Mouse (Mus musculus) heart, embryonic 16.5 days (tissue): ENCODE results near the gene Mex3a. TPM values are rescaled to one million over a fixed set of nuclear protein-coding genes. Genes with fewer than 3 reads are reported as not detected.

Experiments
- ATAC-seq: fragments of 200-750 bp; cut with Nextera tagmentation; replicated peaks from 2 replicates; pipeline ENCODE4 v1.8.0; 2017; ENCODE audit warnings: moderate number of reproducible peaks; ENCODE audit not compliant: insufficient read depth, low FRiP score; ENCODE audit errors: extremely low read depth
- H3K27ac ChIP-seq: fragments of 300-500 bp; sonication (generic); 2 replicates; pipeline ENCODE4 v1.5.1; 2014; ENCODE audit warnings: mild to moderate bottlenecking, low read length, control low read depth, moderate library complexity
- H3K27me3 ChIP-seq: fragments of 300-500 bp; sonication (generic); 2 replicates; pipeline ENCODE4 v1.6.1; 2014; ENCODE audit warnings: low read length, mixed read lengths; ENCODE audit not compliant: control insufficient read depth, insufficient read depth
- H3K36me3 ChIP-seq: fragments of 300-500 bp; sonication (generic); 2 replicates; pipeline ENCODE4 v1.6.1; 2014; ENCODE audit not compliant: control insufficient read depth, insufficient read depth
- H3K4me1 ChIP-seq: fragments of 300-500 bp; sonication (generic); 2 replicates; pipeline ENCODE4 v1.6.1; 2014; ENCODE audit warnings: low read length, mixed read lengths; ENCODE audit not compliant: control insufficient read depth, insufficient read depth
- H3K4me2 ChIP-seq: fragments of 300-500 bp; sonication (generic); 2 replicates; pipeline ENCODE4 v1.6.1; 2014; ENCODE audit warnings: low read depth, mild to moderate bottlenecking, control low read depth, low read length
- H3K4me3 ChIP-seq: fragments of 300-500 bp; sonication (generic); 2 replicates; pipeline ENCODE4 v1.5.1; 2014; ENCODE audit warnings: mild to moderate bottlenecking, control low read depth, low read length
- H3K9ac ChIP-seq: fragments of 300-500 bp; sonication (generic); 2 replicates; pipeline ENCODE4 v1.6.1; 2014; ENCODE audit warnings: low read length, control low read depth
- H3K9me3 ChIP-seq: fragments of 300-500 bp; sonication (generic); replicated peaks from 2 replicates; pipeline ENCODE4 v1.6.1; 2016; ENCODE audit warnings: low read length; ENCODE audit not compliant: control insufficient read depth
- WGBS: fragments of 180-500 bp; shearing (Covaris S2); extraction: QIAGEN DNeasy Blood & Tissue Kit; methylation state at CpG from one replicate; pipeline ENCODE4 v1.1.7; 2014; 5-methylcytosine and 5-hydroxymethylcytosine counted together
- polyA plus RNA-seq: library from polyadenylated mRNA; unstranded; fragments of >200 nt; fragmentation: Nextera tagmentation; extraction: Ambion mirVana; gene quantifications from 2 replicates; pipeline ENCODE4 v1.2.1, GENCODE M21; 2015

Gene Mex3a
- 5.3 and 5.7 TPM in 2 replicates for polyA plus RNA-seq

DNA sequence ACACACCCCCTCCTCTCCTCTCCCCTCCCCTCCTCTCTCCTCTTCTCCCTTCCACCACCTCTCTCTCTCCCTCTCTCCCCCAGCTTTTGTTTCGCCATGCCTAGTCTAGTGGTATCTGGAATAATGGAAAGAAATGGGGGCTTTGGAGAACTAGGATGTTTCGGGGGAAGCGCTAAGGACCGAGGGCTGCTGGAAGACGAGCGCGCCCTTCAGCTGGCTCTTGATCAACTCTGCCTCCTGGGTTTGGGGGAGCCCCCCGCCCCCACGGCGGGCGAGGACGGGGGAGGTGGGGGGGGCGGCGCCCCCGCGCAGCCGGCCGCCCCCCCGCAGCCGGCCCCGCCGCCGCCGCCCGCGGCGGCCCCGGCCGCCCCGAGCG lies at the start of gene Mex3a:
Mex3a (plus strand) TSS at position 97 of the 376 bp plus-strand sequence.
- ATAC-seq: no peak
- Histone ChIP-seq H3K27me3 (no peaks in the 10 kb centered on the region), H3K4me2 (peak within 1 kb of the TSS; percentile 81), H3K4me3 (peak within 1 kb of the TSS; percentile 86), H3K9me3 (no peaks in the 10 kb centered on the region), H3K36me3 (peaks cover 6% of the 10 kb centered on the region), H3K4me1 (peaks cover 67% of the 10 kb centered on the region), H3K27ac (peak within 1 kb of the TSS; percentile 95), H3K9ac (peak within 1 kb of the TSS; percentile 91)
- 0% methylated on average over 7 of the region's 31 CpGs for WGBS

- ATAC-seq: no peak
- Histone ChIP-seq H3K4me2 (no peak overlapping the region), H3K36me3 (peaks cover 37% of the 10 kb centered on the region), H3K4me1 (no peaks in the 10 kb centered on the region), H3K9ac (no peak overlapping the region), H3K4me3 (no peak overlapping the region), H3K27me3 (peaks cover 4% of the 10 kb centered on the region; the same call in 1 of the 2 replicates), H3K9me3 (no peaks in the 10 kb centered on the region), H3K27ac (no peak overlapping the region)
- 78% methylated on average over 8 of the region's 8 CpGs for WGBS
Measured at GRCm38 (mm10) chr3:88483141-88483540, 49.1 kb upstream of the Mex3a start.

DNA sequence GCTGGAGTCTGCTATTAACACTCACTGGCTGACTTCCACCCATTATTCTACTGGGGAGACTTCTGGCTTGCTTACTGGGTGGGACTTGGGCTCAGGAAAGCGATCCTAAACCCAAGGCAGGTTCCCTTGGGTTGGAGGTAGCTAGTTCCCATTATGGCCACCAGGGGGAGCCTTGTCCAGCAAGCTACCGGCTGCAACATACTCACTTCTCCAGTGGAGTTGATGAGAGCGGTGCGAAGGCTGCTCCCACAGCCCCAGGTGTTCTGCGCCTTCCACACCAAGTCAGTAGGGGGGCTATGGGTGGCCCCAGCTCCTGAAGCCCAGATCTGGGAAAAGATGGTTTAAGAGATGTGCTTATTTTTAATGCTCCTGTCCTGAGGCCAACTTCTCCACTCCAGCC lies 48.6 kb upstream of the Mex3a start:
- peaks cover 4% of the 10 kb centered on the region for H3K4me1 ChIP-seq
- H3K27me3 ChIP-seq: peaks cover 4% of the 10 kb centered on the region; the same call in 1 of the 2 replicates
- peaks cover 37% of the 10 kb centered on the region for H3K36me3 ChIP-seq
- 0 out of 2 replicates have a peak, but pooled peaks have one; percentile 16 for ATAC-seq
- H3K27ac ChIP-seq: no peak overlapping the region
- WGBS: 15% methylated on average over 5 of the region's 5 CpGs
- H3K4me3 ChIP-seq: no peak overlapping the region
- no peaks in the 10 kb centered on the region for H3K9me3 ChIP-seq
- H3K9ac ChIP-seq: no peak overlapping the region
- H3K4me2 ChIP-seq: no peak overlapping the region

DNA sequence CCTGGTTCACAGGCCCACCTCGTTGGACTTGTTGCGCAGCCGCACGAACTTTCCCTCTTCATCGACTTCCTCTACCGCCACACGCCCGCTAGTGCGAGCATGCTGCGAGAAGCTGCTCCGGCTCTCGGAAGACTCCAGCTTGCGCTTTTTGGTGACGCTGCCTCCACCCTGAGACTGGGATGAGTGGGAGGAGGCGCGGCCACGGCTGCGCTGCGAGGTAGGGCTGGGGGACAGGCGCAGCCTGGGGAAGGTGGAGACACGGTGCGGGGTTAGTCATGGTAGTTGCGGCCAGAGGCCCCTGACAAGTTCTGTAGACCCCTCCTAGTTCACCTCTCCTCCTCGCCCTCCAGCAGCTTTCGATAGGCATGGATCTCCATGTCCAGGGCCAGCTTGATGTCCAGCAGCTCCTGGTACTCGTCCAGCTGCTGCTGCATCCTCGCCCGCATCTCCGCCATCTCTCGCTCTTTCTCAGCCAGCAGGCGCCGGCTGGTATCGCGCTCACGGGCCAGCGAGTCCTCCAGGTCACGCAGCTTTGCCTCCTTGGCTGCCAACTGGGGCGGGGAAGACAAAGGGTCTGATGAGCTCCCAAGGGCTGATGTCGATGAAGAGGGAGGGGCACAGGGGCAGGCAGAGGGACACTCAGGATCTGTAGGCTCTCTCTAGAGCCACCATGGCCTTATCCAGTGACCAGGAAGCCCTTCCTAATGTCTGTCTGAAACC lies 47.4 kb upstream of the Mex3a start:
- Histone ChIP-seq H3K4me1 (peaks cover 14% of the 10 kb centered on the region), H3K9me3 (no peaks in the 10 kb centered on the region), H3K27me3 (peaks cover 4% of the 10 kb centered on the region; the same call in 1 of the 2 replicates), H3K36me3 (peaks cover 37% of the 10 kb centered on the region), H3K9ac (no peak overlapping the region), H3K4me3 (no peak overlapping the region), H3K27ac (no peak overlapping the region), H3K4me2 (0 out of 2 replicates have a peak overlapping the region, but pooled peaks have one; percentile 3)
- no peak for ATAC-seq
- WGBS: 47% methylated on average over 39 of the region's 39 CpGs

GRCm38 (mm10) chr3:88486043-88486442 lies 46.2 kb upstream of the Mex3a start:
- Histone ChIP-seq H3K36me3 (peaks cover 37% of the 10 kb centered on the region), H3K4me1 (peaks cover 27% of the 10 kb centered on the region), H3K4me3 (no peak overlapping the region), H3K9me3 (no peaks in the 10 kb centered on the region), H3K4me2 (no peak overlapping the region), H3K9ac (no peak overlapping the region), H3K27me3 (peaks cover 4% of the 10 kb centered on the region; the same call in 1 of the 2 replicates), H3K27ac (no peak overlapping the region)
- WGBS: 67% methylated on average over 5 of the region's 5 CpGs
- no peak for ATAC-seq

DNA sequence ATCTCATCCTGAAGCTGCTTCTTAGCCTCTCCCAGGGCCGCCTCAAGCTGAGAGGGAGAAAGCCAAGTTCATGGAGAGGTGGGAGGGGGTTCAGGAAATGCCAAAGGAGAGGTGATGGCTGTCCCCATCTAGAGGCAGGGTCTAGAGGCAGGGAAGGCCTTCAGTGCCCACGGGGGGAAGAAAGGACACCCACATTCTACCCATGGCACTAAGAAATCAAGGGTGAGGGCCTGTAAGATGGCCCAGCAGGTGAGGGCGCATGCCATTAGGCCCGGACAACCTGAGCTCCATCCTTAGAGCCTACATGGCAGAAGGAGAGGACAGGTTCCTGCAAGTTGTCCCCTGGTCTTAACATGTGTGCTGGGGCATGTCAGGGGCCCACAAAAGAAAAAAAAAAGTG lies 45.3 kb upstream of the Mex3a start:
- ATAC-seq: no peak
- no peaks in the 10 kb centered on the region for H3K9me3 ChIP-seq
- peaks cover 32% of the 10 kb centered on the region for H3K4me1 ChIP-seq
- H3K4me3 ChIP-seq: no peak overlapping the region
- WGBS: 81% methylated on average over 4 of the region's 4 CpGs
- H3K27me3 ChIP-seq: peaks cover 4% of the 10 kb centered on the region; the same call in 1 of the 2 replicates
- H3K27ac ChIP-seq: no peak overlapping the region
- H3K9ac ChIP-seq: no peak overlapping the region
- peaks cover 37% of the 10 kb centered on the region for H3K36me3 ChIP-seq
- no peak overlapping the region for H3K4me2 ChIP-seq

DNA sequence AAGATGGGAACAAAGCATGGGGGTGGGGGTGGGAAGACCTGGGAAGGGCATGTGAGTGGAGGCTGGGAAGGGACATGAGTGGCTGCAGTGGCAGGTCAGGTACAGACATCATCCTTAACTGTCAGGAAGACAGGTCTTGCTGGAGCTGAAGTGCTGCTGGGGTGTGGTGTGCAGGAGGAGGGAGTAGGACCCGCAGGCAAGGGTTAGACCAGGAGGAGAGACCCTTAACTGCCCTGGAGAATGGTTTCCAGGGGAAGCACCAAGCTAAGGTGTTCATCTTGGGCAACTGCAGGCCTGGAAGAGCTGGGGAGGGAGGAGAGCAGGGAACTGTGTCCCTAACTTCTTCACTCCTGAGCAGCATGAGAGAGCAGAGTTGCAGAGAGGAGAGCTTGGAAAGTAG lies 44.8 kb upstream of the Mex3a start:
- no peak for ATAC-seq
- Histone ChIP-seq H3K27me3 (peaks cover 4% of the 10 kb centered on the region; the same call in 1 of the 2 replicates), H3K4me1 (peaks cover 35% of the 10 kb centered on the region), H3K9ac (no peak overlapping the region), H3K36me3 (peaks cover 37% of the 10 kb centered on the region), H3K27ac (no peak overlapping the region), H3K4me3 (no peak overlapping the region), H3K4me2 (no peak overlapping the region), H3K9me3 (no peaks in the 10 kb centered on the region)
- 67% methylated on average over 1 of the region's 1 CpGs for WGBS

DNA sequence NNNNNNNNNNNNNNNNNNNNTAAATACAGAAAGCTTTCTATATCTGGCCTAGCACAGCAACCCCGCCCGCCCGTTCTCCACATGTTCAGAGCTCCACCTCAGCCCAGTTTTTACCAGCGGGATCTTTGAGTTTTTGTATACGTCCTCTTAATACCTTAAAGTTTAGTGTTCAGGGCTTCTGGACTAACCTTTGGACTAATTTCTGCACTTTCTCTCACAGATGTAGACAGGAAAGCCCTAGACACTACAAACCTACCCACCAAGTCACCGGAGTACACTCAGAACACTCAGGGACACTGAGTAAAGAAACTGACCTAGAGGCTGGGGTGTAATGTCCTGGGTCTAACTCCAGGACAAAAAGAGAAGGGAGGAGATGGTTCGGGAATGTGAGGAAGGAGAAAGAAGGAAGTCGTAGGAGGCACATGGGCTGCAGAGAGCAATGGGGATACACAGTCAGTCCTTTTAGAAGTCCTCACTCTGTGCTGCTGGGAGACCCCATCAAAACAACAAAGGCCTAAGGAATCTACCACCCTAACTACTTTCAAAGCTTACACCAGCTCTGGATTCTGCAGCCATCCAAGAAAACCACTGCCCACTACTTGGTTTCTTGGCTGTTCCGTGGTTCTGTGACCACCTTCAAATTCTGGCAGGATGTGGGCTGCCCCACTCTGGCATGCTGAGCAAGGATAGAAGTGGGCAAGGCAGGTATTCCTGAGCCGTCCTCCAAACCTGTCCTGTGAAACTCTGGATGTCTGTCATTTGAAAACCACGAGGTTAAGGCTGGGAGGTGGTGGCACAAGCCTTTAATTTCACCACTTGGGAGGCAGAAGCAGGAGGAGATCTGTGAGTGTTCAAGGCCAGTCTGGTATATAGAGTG lies 38.3 kb upstream of the Mex3a start:
- no peaks in the 10 kb centered on the region for H3K36me3 ChIP-seq
- peak overlapping the region; percentile 85 for H3K9ac ChIP-seq
- no peak for ATAC-seq
- peak overlapping the region; percentile 97 for H3K27ac ChIP-seq
- 66% methylated on average over 11 of the region's 11 CpGs for WGBS
- peaks cover 73% of the 10 kb centered on the region for H3K4me1 ChIP-seq
- peak overlapping the region; percentile 71 for H3K4me2 ChIP-seq
- H3K4me3 ChIP-seq: no peak overlapping the region
- H3K9me3 ChIP-seq: no peaks in the 10 kb centered on the region
- no peaks in the 10 kb centered on the region for H3K27me3 ChIP-seq
